Mouse (Mus musculus) common myeloid progenitor, adult 5-6 weeks (primary cell): Measurements from ENCODE around the gene Tmem262. TPM values are rescaled to one million over a fixed set of nuclear protein-coding genes. Genes with fewer than 3 reads are reported as not detected.

Experiments
- total RNA-seq: library from RNA; stranded (forward); fragments of 200-1000, 187-1606 nt; gene quantifications from 2 replicates; pipeline ENCODE4 v1.2.3, GENCODE M21; 2017

Tmem262 gene
- total RNA-seq, 1 experiment from 2014 or later: not detected

Other genes starting within 250 kb of the Tmem262 start
- 21.1 and 26.8 TPM in 2 replicates for gene Frmd8, start 204.8 kb upstream of the Tmem262 start, total RNA-seq
- 34.0 and 41.0 TPM in 2 replicates for gene Slc25a45, start 202.2 kb upstream of the Tmem262 start, total RNA-seq
- gene Tigd3, start 185.9 kb upstream of the Tmem262 start, total RNA-seq: 0.34 and 2.8 TPM in 2 replicates
- gene Dpf2, start 167.0 kb upstream of the Tmem262 start, total RNA-seq: 87.4 and 131 TPM in 2 replicates
- gene Cdc42ep2, start 155.2 kb upstream of the Tmem262 start, total RNA-seq: not detected in 2 replicates
- gene Pola2, start 115.8 kb upstream of the Tmem262 start, total RNA-seq: 61.2 and 63.5 TPM in 2 replicates
- gene Slc22a20, start 93.9 kb upstream of the Tmem262 start, total RNA-seq: not detected in 2 replicates
- 29.9 and 37.2 TPM in 2 replicates for gene Capn1, start 64.1 kb upstream of the Tmem262 start, total RNA-seq
- 5.9 and 6.5 TPM in 2 replicates for gene Syvn1, start 33.5 kb upstream of the Tmem262 start, total RNA-seq
- gene Mrpl49, start 22.2 kb upstream of the Tmem262 start, total RNA-seq: 25.8 and 35.8 TPM in 2 replicates
- gene Fau, start 22.2 kb upstream of the Tmem262 start, total RNA-seq: 1,809 and 1,850 TPM in 2 replicates
- gene Znhit2, start 18.8 kb upstream of the Tmem262 start, total RNA-seq: 10.3 and 11.6 TPM in 2 replicates
- 4.9 and 5.9 TPM in 2 replicates for gene Tm7sf2, start 11.7 kb upstream of the Tmem262 start, total RNA-seq
- 43.1 and 54.1 TPM in 2 replicates for gene Vps51, start 2.8 kb upstream of the Tmem262 start, total RNA-seq
- gene Gm28374, start 2.2 kb downstream of the Tmem262 start, total RNA-seq: not detected in 2 replicates
- gene Zfpl1, start 4.9 kb downstream of the Tmem262 start, total RNA-seq: 25.2 and 34.0 TPM in 2 replicates
- gene Cdca5, start 5.0 kb downstream of the Tmem262 start, total RNA-seq: 25.8 and 26.2 TPM in 2 replicates
- gene AC131692.1, start 14.4 kb downstream of the Tmem262 start, total RNA-seq: 0.46 TPM in 1 of 2 replicates, not detected in the other
- not detected in 2 replicates for gene Naaladl1, start 25.7 kb downstream of the Tmem262 start, total RNA-seq
- 4.9 and 8.2 TPM in 2 replicates for gene Sac3d1, start 38.6 kb downstream of the Tmem262 start, total RNA-seq
- gene Snx15, start 48.3 kb downstream of the Tmem262 start, total RNA-seq: 11.3 and 17.0 TPM in 2 replicates
- gene Batf2, start 61.0 kb downstream of the Tmem262 start, total RNA-seq: 0.44 and 0.78 TPM in 2 replicates
- gene Arl2, start 61.5 kb downstream of the Tmem262 start, total RNA-seq: 27.6 and 36.5 TPM in 2 replicates
- not detected in 2 replicates for gene Majin, start 104.4 kb downstream of the Tmem262 start, total RNA-seq
- gene Gpha2, start 146.3 kb downstream of the Tmem262 start, total RNA-seq: 0.14 TPM in 1 of 2 replicates, not detected in the other
- gene Ppp2r5b, start 155.8 kb downstream of the Tmem262 start, total RNA-seq: 2.6 and 4.2 TPM in 2 replicates
- gene Atg2a, start 161.6 kb downstream of the Tmem262 start, total RNA-seq: 10.7 and 12.6 TPM in 2 replicates
- 15.6 and 16.8 TPM in 2 replicates for gene Ehd1, start 196.7 kb downstream of the Tmem262 start, total RNA-seq
- gene Cdc42bpg, start 226.4 kb downstream of the Tmem262 start, total RNA-seq: 2.6 and 2.9 TPM in 2 replicates